Mouse (Mus musculus): ENCODE measurements around the gene Fbrsl1. TPM values are rescaled to one million over a fixed set of nuclear protein-coding genes. Genes with fewer than 3 reads are reported as not detected.

Fbrsl1 gene
- polyA plus RNA-seq, 1 experiment from 2014 or later = 3.7 TPM

- no peak for ATAC-seq (ENCODE audit: low read depth)
These were observed 25.9 kb upstream of the Fbrsl1 start for GRCm38 (mm10) chr5:110474156-110474555.

GRCm38 (mm10) chr5:110472834-110473233 lies 24.5 kb upstream of the Fbrsl1 start:
- H3K4me2 ChIP-seq = no peak overlapping the region
- H3K9ac ChIP-seq = no peak overlapping the region
- no peaks in the 10 kb centered on the region for H3K9me3 ChIP-seq (replicated peaks)
- H3K27ac ChIP-seq = no peak overlapping the region
- no peak overlapping the region for H3K4me3 ChIP-seq (replicated peaks)
- no peaks in the 10 kb centered on the region for H3K4me1 ChIP-seq (replicated peaks)
- H3K36me3 ChIP-seq = no peaks in the 10 kb centered on the region
- DNase-seq = no peak
- WGBS (ENCODE audit: insufficient replicate concordance) = 46% methylated on average over 1 of the region's 1 CpGs
- no peak for ATAC-seq (ENCODE audit: low read depth)
- 0 out of 2 replicates have a peak, but pooled peaks cover 2% of the 10 kb centered on the region for H3K27me3 ChIP-seq

More at GRCm38 (mm10) chr5:110474156-110474555, 25.9 kb upstream of the Fbrsl1 start:
- Histone ChIP-seq H3K36me3 (no peaks in the 10 kb centered on the region), H3K27ac (no peak overlapping the region), H3K9me3 (replicated peaks) (no peaks in the 10 kb centered on the region), H3K9ac (no peak overlapping the region), H3K4me3 (replicated peaks) (no peak overlapping the region), H3K4me1 (replicated peaks) (no peaks in the 10 kb centered on the region), H3K27me3 (peaks cover 9% of the 10 kb centered on the region; the same call in 1 of the 2 replicates), H3K4me2 (no peak overlapping the region)
- 67% methylated on average over 11 of the region's 11 CpGs for WGBS (ENCODE audit: insufficient replicate concordance)
- no peak for DNase-seq

GRCm38 (mm10) chr5:110471981-110472476 lies 23.7 kb upstream of the Fbrsl1 start:
- no peak overlapping the region for H3K9ac ChIP-seq

GRCm38 (mm10) chr5:110471285-110471684 lies 23.0 kb upstream of the Fbrsl1 start:
- Histone ChIP-seq H3K4me3 (replicated peaks) (no peak overlapping the region), H3K27me3 (no peaks in the 10 kb centered on the region), H3K4me1 (replicated peaks) (no peaks in the 10 kb centered on the region), H3K9me3 (replicated peaks) (no peaks in the 10 kb centered on the region), H3K9ac (no peak overlapping the region), H3K36me3 (no peaks in the 10 kb centered on the region), H3K27ac (no peak overlapping the region), H3K4me2 (no peak overlapping the region)
- DNase-seq = no peak
- 39% methylated on average over 4 of the region's 4 CpGs for WGBS (ENCODE audit: insufficient replicate concordance)
- ATAC-seq (ENCODE audit: low read depth) = no peak

More at GRCm38 (mm10) chr5:110471981-110472476, 23.7 kb upstream of the Fbrsl1 start:
- no peak for ATAC-seq (ENCODE audit: low read depth)
- DNase-seq = no peak
- no peaks in the 10 kb centered on the region for H3K36me3 ChIP-seq
- no peak overlapping the region for H3K4me2 ChIP-seq
- H3K4me1 ChIP-seq (replicated peaks) = no peaks in the 10 kb centered on the region
- no peak overlapping the region for H3K4me3 ChIP-seq (replicated peaks)
- H3K9me3 ChIP-seq (replicated peaks) = no peaks in the 10 kb centered on the region
- no peak overlapping the region for H3K27ac ChIP-seq
- 0 out of 2 replicates have a peak, but pooled peaks cover 2% of the 10 kb centered on the region for H3K27me3 ChIP-seq
- WGBS (ENCODE audit: insufficient replicate concordance) = 56% methylated on average over 5 of the region's 5 CpGs

- Histone ChIP-seq H3K4me1 (replicated peaks) (no peaks in the 10 kb centered on the region), H3K9ac (no peak overlapping the region), H3K4me2 (no peak overlapping the region), H3K4me3 (replicated peaks) (no peak overlapping the region), H3K27ac (no peak overlapping the region), H3K9me3 (replicated peaks) (no peaks in the 10 kb centered on the region), H3K27me3 (no peaks in the 10 kb centered on the region), H3K36me3 (no peaks in the 10 kb centered on the region)
- DNase-seq (no peak), ATAC-seq (ENCODE audit: low read depth) (no peak)
- WGBS (ENCODE audit: insufficient replicate concordance) = 65% methylated on average over 8 of the region's 8 CpGs
These were observed 21.1 kb upstream of the Fbrsl1 start for GRCm38 (mm10) chr5:110469227-110469925.

- no peak overlapping the region for H3K4me3 ChIP-seq (replicated peaks)
These were observed 20.0 kb upstream of the Fbrsl1 start for GRCm38 (mm10) chr5:110468296-110468695.

GRCm38 (mm10) chr5:110467725-110468124 lies 19.4 kb upstream of the Fbrsl1 start:
- Histone ChIP-seq H3K36me3 (no peaks in the 10 kb centered on the region), H3K27ac (no peak overlapping the region), H3K4me2 (no peak overlapping the region), H3K4me1 (replicated peaks) (no peaks in the 10 kb centered on the region), H3K9me3 (replicated peaks) (no peaks in the 10 kb centered on the region), H3K27me3 (0 out of 2 replicates have a peak, but pooled peaks cover 1% of the 10 kb centered on the region), H3K4me3 (replicated peaks) (no peak overlapping the region), H3K9ac (no peak overlapping the region)
- WGBS (ENCODE audit: insufficient replicate concordance) = 71% methylated on average over 6 of the region's 6 CpGs
- DNase-seq (no peak), ATAC-seq (ENCODE audit: low read depth) (no peak)

More at GRCm38 (mm10) chr5:110468296-110468695, 20.0 kb upstream of the Fbrsl1 start:
- Histone ChIP-seq H3K27me3 (no peaks in the 10 kb centered on the region), H3K27ac (no peak overlapping the region), H3K4me2 (no peak overlapping the region), H3K4me1 (replicated peaks) (no peaks in the 10 kb centered on the region), H3K9me3 (replicated peaks) (no peaks in the 10 kb centered on the region), H3K9ac (no peak overlapping the region), H3K36me3 (no peaks in the 10 kb centered on the region)
- DNase-seq (no peak), ATAC-seq (ENCODE audit: low read depth) (no peak)
- 70% methylated on average over 4 of the region's 4 CpGs for WGBS (ENCODE audit: insufficient replicate concordance)

GRCm38 (mm10) chr5:110466531-110467424 lies 18.5 kb upstream of the Fbrsl1 start:
- H3K9ac ChIP-seq = no peak overlapping the region
- no peak overlapping the region for H3K4me2 ChIP-seq
- H3K4me1 ChIP-seq (replicated peaks) = no peaks in the 10 kb centered on the region
- H3K36me3 ChIP-seq = no peaks in the 10 kb centered on the region
- no peak overlapping the region for H3K27ac ChIP-seq
- no peak overlapping the region for H3K4me3 ChIP-seq (replicated peaks)
- H3K27me3 ChIP-seq = 0 out of 2 replicates have a peak, but pooled peaks cover 3% of the 10 kb centered on the region
- 56% methylated on average over 11 of the region's 11 CpGs for WGBS (ENCODE audit: insufficient replicate concordance)
- no peaks in the 10 kb centered on the region for H3K9me3 ChIP-seq (replicated peaks)
- ATAC-seq (ENCODE audit: low read depth) (no peak), DNase-seq (no peak)

- WGBS (ENCODE audit: insufficient replicate concordance) = 65% methylated on average over 2 of the region's 2 CpGs
- Histone ChIP-seq H3K27me3 (0 out of 2 replicates have a peak, but pooled peaks cover 3% of the 10 kb centered on the region), H3K27ac (no peak overlapping the region), H3K4me1 (replicated peaks) (no peaks in the 10 kb centered on the region), H3K9ac (no peak overlapping the region), H3K36me3 (no peaks in the 10 kb centered on the region), H3K4me2 (no peak overlapping the region), H3K9me3 (replicated peaks) (no peaks in the 10 kb centered on the region), H3K4me3 (replicated peaks) (no peak overlapping the region)
- no peak for DNase-seq
- no peak for ATAC-seq (ENCODE audit: low read depth)
These were observed 14.3 kb upstream of the Fbrsl1 start for GRCm38 (mm10) chr5:110462646-110463045.

GRCm38 (mm10) chr5:110458936-110459335 lies 10.6 kb upstream of the Fbrsl1 start:
- Histone ChIP-seq H3K27me3 (0 out of 2 replicates have a peak, but pooled peaks cover 5% of the 10 kb centered on the region), H3K27ac (no peak overlapping the region), H3K4me2 (no peak overlapping the region), H3K4me1 (replicated peaks) (no peaks in the 10 kb centered on the region), H3K4me3 (replicated peaks) (no peak overlapping the region), H3K9ac (no peak overlapping the region), H3K36me3 (no peaks in the 10 kb centered on the region), H3K9me3 (replicated peaks) (no peaks in the 10 kb centered on the region)
- DNase-seq (no peak), ATAC-seq (ENCODE audit: low read depth) (no peak)
- 36% methylated on average over 3 of the region's 3 CpGs for WGBS (ENCODE audit: insufficient replicate concordance)

GRCm38 (mm10) chr5:110455272-110455671 lies 7.0 kb upstream of the Fbrsl1 start:
- DNase-seq = no peak
- H3K9me3 ChIP-seq (replicated peaks) = no peaks in the 10 kb centered on the region
- H3K4me2 ChIP-seq = no peak overlapping the region
- H3K27ac ChIP-seq = no peak overlapping the region
- no peaks in the 10 kb centered on the region for H3K4me1 ChIP-seq (replicated peaks)
- H3K27me3 ChIP-seq = peaks cover 13% of the 10 kb centered on the region; the same call in 1 of the 2 replicates
- ATAC-seq (ENCODE audit: low read depth) = no peak
- no peaks in the 10 kb centered on the region for H3K36me3 ChIP-seq
- H3K4me3 ChIP-seq (replicated peaks) = no peak overlapping the region
- no peak overlapping the region for H3K9ac ChIP-seq

All from liver, embryonic 13.5 days (tissue).